Mouse (Mus musculus): Measurements from ENCODE around the gene Mical2.

DNA sequence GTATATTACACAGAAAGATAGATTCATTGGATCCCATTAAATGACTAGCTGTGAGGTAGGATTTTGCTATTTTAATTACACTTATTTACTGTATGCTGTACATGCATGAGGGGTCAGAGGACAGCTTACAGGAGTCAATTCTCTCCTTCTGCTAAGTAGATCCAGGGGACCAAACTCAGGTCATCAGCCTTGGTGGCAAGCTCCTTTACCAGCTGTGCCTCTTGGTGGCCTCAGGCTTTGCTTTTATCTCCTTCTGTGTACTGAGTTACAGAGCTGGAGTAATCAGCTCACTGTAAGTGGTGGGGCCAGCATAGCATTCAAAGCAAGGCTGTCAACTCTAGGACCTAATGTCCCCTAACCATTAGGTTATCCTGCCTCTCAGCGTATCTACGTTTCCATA is 229.3 kb downstream of the Mical2 start:
- TF ChIP-seq CTCF (IDR thresholded peaks at IDR 0.05 in 2 of 3, conservative IDR thresholded peaks at IDR 0.05 in 1 of 3; ENCODE audit: control insufficient read depth in 1 of 3, insufficient read depth in 1 of 3, low read depth in 2 of 3, low read length in 3 of 3, poor library complexity in 1 of 3, severe bottlenecking in 1 of 3): no peak
- no peak for TF ChIP-seq GABPA (IDR thresholded peaks at IDR 0.05; ENCODE audit: low read depth, low read length)
- no peak for TF ChIP-seq JUND (IDR thresholded peaks at IDR 0.05; ENCODE audit: low read depth, low read length)
- TF ChIP-seq MAX (IDR thresholded peaks at IDR 0.05; ENCODE audit: low read length): no peak
